Mouse (Mus musculus): ENCODE results near the gene Mrpl21. TPM values are rescaled to one million over a fixed set of nuclear protein-coding genes. Genes with fewer than 3 reads are reported as not detected.

The Mrpl21 gene
- total RNA-seq, 2 experiments from 2014 or later: 52.4 to 60.4 TPM

GRCm38 (mm10) chr19:3292993-3293392 lies 10.3 kb downstream of the Mrpl21 start:
- DNase-seq (ENCODE audit: extremely low spot score in 1 of 2, low spot score in 2 of 2): no peak
- intact Hi-C loops (cut with DNase I): loop anchor here (2.0 kb wide), 2 partner anchors 68 to 158 kb away; no protein-coding TSS in a partner anchor

GRCm38 (mm10) chr19:3295245-3295644 lies 12.5 kb downstream of the Mrpl21 start:
- DNase-seq (ENCODE audit: extremely low spot score in 1 of 2, low spot score in 2 of 2): no peak
- intact Hi-C loops (cut with DNase I): no loop called here

GRCm38 (mm10) chr19:3297034-3297433 lies 14.3 kb downstream of the Mrpl21 start:
- intact Hi-C loops (cut with DNase I): no loop called here
- no peak for DNase-seq (ENCODE audit: extremely low spot score in 1 of 2, low spot score in 2 of 2)

GRCm38 (mm10) chr19:3297775-3298174 lies 15.1 kb downstream of the Mrpl21 start:
- no peak for DNase-seq (ENCODE audit: extremely low spot score in 1 of 2, low spot score in 2 of 2)
- intact Hi-C loops (cut with DNase I): no loop called here

GRCm38 (mm10) chr19:3304017-3304416 lies 21.3 kb downstream of the Mrpl21 start:
- intact Hi-C loops (cut with DNase I): no loop called here
- no peak for DNase-seq (ENCODE audit: extremely low spot score in 1 of 2, low spot score in 2 of 2)

GRCm38 (mm10) chr19:3307175-3307949 lies 24.7 kb downstream of the Mrpl21 start:
- no peak for DNase-seq (ENCODE audit: extremely low spot score in 1 of 2, low spot score in 2 of 2)
- intact Hi-C loops (cut with DNase I): no loop called here

GRCm38 (mm10) chr19:3319341-3319740 lies 36.6 kb downstream of the Mrpl21 start:
- intact Hi-C loops (cut with DNase I): no loop called here
- DNase-seq (ENCODE audit: extremely low spot score in 1 of 2, low spot score in 2 of 2): no peak

GRCm38 (mm10) chr19:3320086-3320485 lies 37.4 kb downstream of the Mrpl21 start:
- intact Hi-C loops (cut with DNase I): no loop called here
- no peak for DNase-seq (ENCODE audit: extremely low spot score in 1 of 2, low spot score in 2 of 2)

GRCm38 (mm10) chr19:3320801-3321200 lies 38.1 kb downstream of the Mrpl21 start:
- DNase-seq (ENCODE audit: extremely low spot score in 1 of 2, low spot score in 2 of 2): no peak
- intact Hi-C loops (cut with DNase I): no loop called here

GRCm38 (mm10) chr19:3321617-3322016 lies 38.9 kb downstream of the Mrpl21 start:
- peak in 1 of 2 experiments; percentile 89 for DNase-seq (ENCODE audit: extremely low spot score in 1 of 2, low spot score in 2 of 2)

GRCm38 (mm10) chr19:3322261-3322969 lies 39.7 kb downstream of the Mrpl21 start, which contains the start of gene Cpt1a:
Gene Cpt1a, plus strand, starts transcription at chr19:3322334.
- DNase-seq (ENCODE audit: extremely low spot score in 1 of 2, low spot score in 2 of 2): peak in 1 of 2 experiments; percentile 80
- intact Hi-C loops (cut with DNase I): no loop called here

More at GRCm38 (mm10) chr19:3321617-3322016, 38.9 kb downstream of the Mrpl21 start:
- intact Hi-C loops (cut with DNase I): no loop called here

- peak in 1 of 2 experiments; percentile 93 for DNase-seq (ENCODE audit: extremely low spot score in 1 of 2, low spot score in 2 of 2)
- intact Hi-C loops (cut with DNase I): no loop called here
Measured at GRCm38 (mm10) chr19:3323201-3323621, 40.5 kb downstream of the Mrpl21 start.

GRCm38 (mm10) chr19:3323753-3324270 lies 41.1 kb downstream of the Mrpl21 start:
- intact Hi-C loops (cut with DNase I): no loop called here
- DNase-seq (ENCODE audit: extremely low spot score in 1 of 2, low spot score in 2 of 2): peak in 1 of 2 experiments; percentile 82

GRCm38 (mm10) chr19:3324271-3324811 lies 41.6 kb downstream of the Mrpl21 start:
- intact Hi-C loops (cut with DNase I): no loop called here
- DNase-seq (ENCODE audit: extremely low spot score in 1 of 2, low spot score in 2 of 2): no peak

GRCm38 (mm10) chr19:3324931-3325711 lies 42.4 kb downstream of the Mrpl21 start:
- intact Hi-C loops (cut with DNase I): no loop called here
- peak; percentile 68 to 95 for DNase-seq (ENCODE audit: extremely low spot score in 1 of 2, low spot score in 2 of 2)

- intact Hi-C loops (cut with DNase I): no loop called here
- no peak for DNase-seq (ENCODE audit: extremely low spot score in 1 of 2, low spot score in 2 of 2)
Measured at GRCm38 (mm10) chr19:3325771-3326478, 43.2 kb downstream of the Mrpl21 start.

- no peak for DNase-seq (ENCODE audit: extremely low spot score in 1 of 2, low spot score in 2 of 2)
- intact Hi-C loops (cut with DNase I): no loop called here
Measured at GRCm38 (mm10) chr19:3326479-3327047, 43.9 kb downstream of the Mrpl21 start.

- peak in 1 of 2 experiments; percentile 8 for DNase-seq (ENCODE audit: extremely low spot score in 1 of 2, low spot score in 2 of 2)
- intact Hi-C loops (cut with DNase I): no loop called here
Measured at GRCm38 (mm10) chr19:3333247-3333646, 50.5 kb downstream of the Mrpl21 start.

All from left cerebral cortex, postnatal 10 days (tissue).